Mouse (Mus musculus): Measurements from ENCODE around the gene Alpk3. TPM values are rescaled to one million over a fixed set of nuclear protein-coding genes. Genes with fewer than 3 reads are reported as not detected.

Gene Alpk3
- polyA plus RNA-seq, 1 experiment from 2014 or later = 0.34 TPM

DNA sequence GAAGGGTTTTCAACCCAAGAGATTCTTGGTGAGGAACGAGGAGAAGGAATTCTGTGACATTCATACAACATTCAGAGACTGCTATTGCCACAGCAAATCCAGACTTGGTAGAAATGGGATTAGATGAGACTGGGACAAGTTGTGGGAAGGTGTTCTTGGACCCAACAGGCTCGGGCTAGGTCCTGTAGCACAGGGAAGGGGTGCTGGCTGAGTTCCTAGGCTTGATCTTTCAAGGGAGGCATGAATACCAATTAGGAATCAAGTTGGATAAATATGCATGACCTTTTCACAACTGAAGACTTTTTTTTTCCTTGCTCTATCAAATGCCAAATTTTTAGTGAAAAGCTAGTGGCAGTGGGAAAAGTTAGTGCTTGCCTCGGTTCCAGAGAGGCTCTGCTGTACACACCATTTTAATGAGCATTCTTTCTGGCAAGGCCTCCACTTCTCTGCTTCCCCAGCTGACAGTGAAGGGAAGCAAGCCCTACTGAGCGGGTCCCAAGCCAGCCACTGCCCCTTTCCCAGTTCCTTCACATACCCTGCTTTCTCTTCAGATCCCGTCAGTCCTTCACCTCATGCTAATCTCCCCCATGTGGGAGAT, 14.3 kb upstream of the Alpk3 start:
- no peak for ATAC-seq (ENCODE audit: low FRiP score, low TSS enrichment)
- WGBS = 86% methylated on average over 5 of the region's 5 CpGs

GRCm38 (mm10) chr7:81047847-81048246, 9.6 kb upstream of the Alpk3 start:
- Histone ChIP-seq H3K27me3 (ENCODE audit: control insufficient read depth, insufficient read depth, low read length) (no peaks in the 10 kb centered on the region), H3K36me3 (ENCODE audit: control insufficient read depth, insufficient read depth, low read length) (peaks cover 10% of the 10 kb centered on the region), H3K4me3 (ENCODE audit: low read length) (no peak overlapping the region), H3K9me3 (ENCODE audit: control insufficient read depth, low read length) (no peaks in the 10 kb centered on the region), H3K4me2 (replicated peaks; ENCODE audit: low read depth, low read length) (no peak overlapping the region), H3K9ac (ENCODE audit: low read depth, low read length) (no peak overlapping the region), H3K4me1 (ENCODE audit: control insufficient read depth, insufficient read depth, low read length) (no peaks in the 10 kb centered on the region), H3K27ac (ENCODE audit: low read depth, low read length) (no peak overlapping the region)
- ATAC-seq (ENCODE audit: low FRiP score, low TSS enrichment) = no peak
- WGBS = 83% methylated on average over 3 of the region's 3 CpGs

More for the DNA sequence above, 14.3 kb upstream of the Alpk3 start:
- H3K4me2 ChIP-seq (replicated peaks; ENCODE audit: low read depth, low read length) = no peak overlapping the region
- H3K27me3 ChIP-seq (ENCODE audit: control insufficient read depth, insufficient read depth, low read length) = no peaks in the 10 kb centered on the region
- no peak overlapping the region for H3K4me3 ChIP-seq (ENCODE audit: low read length)
- no peaks in the 10 kb centered on the region for H3K9me3 ChIP-seq (ENCODE audit: control insufficient read depth, low read length)
- no peak overlapping the region for H3K27ac ChIP-seq (ENCODE audit: low read depth, low read length)
- peaks cover 55% of the 10 kb centered on the region for H3K36me3 ChIP-seq (ENCODE audit: control insufficient read depth, insufficient read depth, low read length)
- no peaks in the 10 kb centered on the region for H3K4me1 ChIP-seq (ENCODE audit: control insufficient read depth, insufficient read depth, low read length)
- no peak overlapping the region for H3K9ac ChIP-seq (ENCODE audit: low read depth, low read length)

GRCm38 (mm10) chr7:81048513-81048912, 8.9 kb upstream of the Alpk3 start:
- ATAC-seq (ENCODE audit: low FRiP score, low TSS enrichment) = no peak
- no peaks in the 10 kb centered on the region for H3K27me3 ChIP-seq (ENCODE audit: control insufficient read depth, insufficient read depth, low read length)
- H3K9me3 ChIP-seq (ENCODE audit: control insufficient read depth, low read length) = no peaks in the 10 kb centered on the region
- no peaks in the 10 kb centered on the region for H3K4me1 ChIP-seq (ENCODE audit: control insufficient read depth, insufficient read depth, low read length)
- H3K4me3 ChIP-seq (ENCODE audit: low read length) = no peak overlapping the region
- peaks cover 3% of the 10 kb centered on the region; the same call in 1 of the 2 replicates for H3K36me3 ChIP-seq (ENCODE audit: control insufficient read depth, insufficient read depth, low read length)
- no peak overlapping the region for H3K9ac ChIP-seq (ENCODE audit: low read depth, low read length)
- WGBS = 81% methylated on average over 2 of the region's 2 CpGs
- no peak overlapping the region for H3K27ac ChIP-seq (ENCODE audit: low read depth, low read length)
- no peak overlapping the region for H3K4me2 ChIP-seq (replicated peaks; ENCODE audit: low read depth, low read length)

GRCm38 (mm10) chr7:81049966-81050365, 7.4 kb upstream of the Alpk3 start:
- WGBS = 81% methylated on average over 5 of the region's 5 CpGs
- Histone ChIP-seq H3K4me3 (ENCODE audit: low read length) (no peak overlapping the region), H3K36me3 (ENCODE audit: control insufficient read depth, insufficient read depth, low read length) (no peaks in the 10 kb centered on the region), H3K27ac (ENCODE audit: low read depth, low read length) (no peak overlapping the region), H3K4me2 (replicated peaks; ENCODE audit: low read depth, low read length) (no peak overlapping the region), H3K4me1 (ENCODE audit: control insufficient read depth, insufficient read depth, low read length) (no peaks in the 10 kb centered on the region), H3K9me3 (ENCODE audit: control insufficient read depth, low read length) (no peaks in the 10 kb centered on the region), H3K27me3 (ENCODE audit: control insufficient read depth, insufficient read depth, low read length) (no peaks in the 10 kb centered on the region), H3K9ac (ENCODE audit: low read depth, low read length) (no peak overlapping the region)
- ATAC-seq (ENCODE audit: low FRiP score, low TSS enrichment) = no peak

DNA sequence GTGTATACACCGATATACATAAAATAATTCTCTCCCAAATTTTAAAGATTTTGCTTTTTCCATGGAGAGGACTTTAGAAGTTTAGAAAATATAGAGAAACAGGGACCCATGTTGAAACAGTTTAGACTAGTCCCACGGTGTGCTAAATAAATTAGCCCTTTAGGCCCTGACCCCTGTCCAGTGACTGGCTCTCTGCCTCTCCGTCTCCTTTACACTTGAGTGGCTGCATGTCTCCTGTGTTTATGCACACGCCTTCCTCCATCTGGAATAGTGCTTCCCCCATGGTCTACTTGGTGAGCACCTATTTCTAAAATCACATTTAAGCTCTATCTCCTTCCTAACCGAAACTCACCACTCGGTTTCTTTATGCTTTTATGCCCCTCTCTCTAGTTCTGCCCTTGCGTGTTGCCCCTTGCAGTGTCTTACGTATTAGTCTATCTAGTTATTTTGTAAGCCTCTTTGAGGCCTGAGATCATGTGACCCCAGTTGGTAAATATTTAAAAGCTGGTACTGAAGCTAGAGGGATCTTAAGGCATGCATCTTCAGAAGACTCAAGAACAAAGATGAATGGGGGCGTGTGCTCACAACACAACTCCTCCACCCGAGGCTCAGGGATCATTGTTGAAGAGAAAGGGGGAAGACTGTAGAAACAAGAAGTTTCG, 1.6 kb upstream of the Alpk3 start:
- Histone ChIP-seq H3K9me3 (ENCODE audit: control insufficient read depth, low read length) (no peaks in the 10 kb centered on the region), H3K4me3 (ENCODE audit: low read length) (no peak overlapping the region), H3K36me3 (ENCODE audit: control insufficient read depth, insufficient read depth, low read length) (no peaks in the 10 kb centered on the region), H3K27ac (ENCODE audit: low read depth, low read length) (no peak overlapping the region), H3K27me3 (ENCODE audit: control insufficient read depth, insufficient read depth, low read length) (no peaks in the 10 kb centered on the region), H3K4me2 (replicated peaks; ENCODE audit: low read depth, low read length) (no peak overlapping the region), H3K4me1 (ENCODE audit: control insufficient read depth, insufficient read depth, low read length) (peaks cover 29% of the 10 kb centered on the region), H3K9ac (ENCODE audit: low read depth, low read length) (no peak overlapping the region)
- ATAC-seq (ENCODE audit: low FRiP score, low TSS enrichment) = no peak
- whole genome bisulfite sequencing = 53% methylated on average over 11 of the region's 11 CpGs

- ATAC-seq (ENCODE audit: low FRiP score, low TSS enrichment) = peak; percentile 34; the same call in 1 of the 2 replicates
- no peaks in the 10 kb centered on the region for H3K9me3 ChIP-seq (ENCODE audit: control insufficient read depth, low read length)
- peaks cover 29% of the 10 kb centered on the region for H3K4me1 ChIP-seq (ENCODE audit: control insufficient read depth, insufficient read depth, low read length)
- 60% methylated on average over 6 of the region's 6 CpGs for WGBS
- peak overlapping the region; percentile 18; the same call in 1 of the 2 replicates for H3K9ac ChIP-seq (ENCODE audit: low read depth, low read length)
- H3K27me3 ChIP-seq (ENCODE audit: control insufficient read depth, insufficient read depth, low read length) = no peaks in the 10 kb centered on the region
- H3K27ac ChIP-seq (ENCODE audit: low read depth, low read length) = no peak overlapping the region; the same call in 1 of the 2 replicates
- H3K4me2 ChIP-seq (replicated peaks; ENCODE audit: low read depth, low read length) = peak overlapping the region; percentile 24; the same call in 1 of the 2 replicates
- no peaks in the 10 kb centered on the region for H3K36me3 ChIP-seq (ENCODE audit: control insufficient read depth, insufficient read depth, low read length)
- H3K4me3 ChIP-seq (ENCODE audit: low read length) = no peak overlapping the region
Measured at GRCm38 (mm10) chr7:81057901-81058711, 706 bp downstream of the Alpk3 start.

- WGBS = 25% methylated on average over 9 of the region's 9 CpGs
- no peak overlapping the region for H3K4me3 ChIP-seq (ENCODE audit: low read length)
- H3K9me3 ChIP-seq (ENCODE audit: control insufficient read depth, low read length) = no peaks in the 10 kb centered on the region
- H3K27ac ChIP-seq (ENCODE audit: low read depth, low read length) = no peak overlapping the region
- ATAC-seq (ENCODE audit: low FRiP score, low TSS enrichment) = no peak
- H3K36me3 ChIP-seq (ENCODE audit: control insufficient read depth, insufficient read depth, low read length) = no peaks in the 10 kb centered on the region
- H3K4me2 ChIP-seq (replicated peaks; ENCODE audit: low read depth, low read length) = no peak overlapping the region
- H3K4me1 ChIP-seq (ENCODE audit: control insufficient read depth, insufficient read depth, low read length) = peaks cover 29% of the 10 kb centered on the region
- H3K27me3 ChIP-seq (ENCODE audit: control insufficient read depth, insufficient read depth, low read length) = no peaks in the 10 kb centered on the region
- no peak overlapping the region for H3K9ac ChIP-seq (ENCODE audit: low read depth, low read length)
Measured at GRCm38 (mm10) chr7:81058712-81059154, 1.3 kb downstream of the Alpk3 start.

- no peak overlapping the region for H3K27ac ChIP-seq (ENCODE audit: low read depth, low read length)
- H3K4me1 ChIP-seq (ENCODE audit: control insufficient read depth, insufficient read depth, low read length) = peaks cover 29% of the 10 kb centered on the region
- 58% methylated on average over 5 of the region's 5 CpGs for WGBS
Measured at GRCm38 (mm10) chr7:81059388-81059787, 2.0 kb downstream of the Alpk3 start.

GRCm38 (mm10) chr7:81060908-81061307, 3.5 kb downstream of the Alpk3 start:
- Histone ChIP-seq H3K27ac (ENCODE audit: low read depth, low read length) (no peak overlapping the region), H3K4me3 (ENCODE audit: low read length) (no peak overlapping the region), H3K9ac (ENCODE audit: low read depth, low read length) (no peak overlapping the region), H3K27me3 (ENCODE audit: control insufficient read depth, insufficient read depth, low read length) (no peaks in the 10 kb centered on the region), H3K4me2 (replicated peaks; ENCODE audit: low read depth, low read length) (no peak overlapping the region), H3K36me3 (ENCODE audit: control insufficient read depth, insufficient read depth, low read length) (no peaks in the 10 kb centered on the region), H3K9me3 (ENCODE audit: control insufficient read depth, low read length) (no peaks in the 10 kb centered on the region), H3K4me1 (ENCODE audit: control insufficient read depth, insufficient read depth, low read length) (peaks cover 29% of the 10 kb centered on the region)
- WGBS = 76% methylated on average over 2 of the region's 2 CpGs
- ATAC-seq (ENCODE audit: low FRiP score, low TSS enrichment) = no peak

More at GRCm38 (mm10) chr7:81059388-81059787, 2.0 kb downstream of the Alpk3 start:
- no peaks in the 10 kb centered on the region for H3K27me3 ChIP-seq (ENCODE audit: control insufficient read depth, insufficient read depth, low read length)
- no peaks in the 10 kb centered on the region for H3K9me3 ChIP-seq (ENCODE audit: control insufficient read depth, low read length)
- no peak overlapping the region for H3K4me2 ChIP-seq (replicated peaks; ENCODE audit: low read depth, low read length)
- no peak overlapping the region for H3K9ac ChIP-seq (ENCODE audit: low read depth, low read length)
- no peaks in the 10 kb centered on the region for H3K36me3 ChIP-seq (ENCODE audit: control insufficient read depth, insufficient read depth, low read length)
- no peak overlapping the region for H3K4me3 ChIP-seq (ENCODE audit: low read length)
- ATAC-seq (ENCODE audit: low FRiP score, low TSS enrichment) = no peak

All from kidney, embryonic 14.5 days (tissue).